ENCODE assay signal across 9 mouse cellular contexts in genomic region chr8:70504851-70505250, GRCm38 (mm10). TPM values are rescaled to one million over a fixed set of nuclear protein-coding genes. Genes with fewer than 3 reads are reported as not detected.
A peak's percentile ranks its signal among the peaks of the same experiment; 100 is the strongest.
DNase-seq lines count a peak whose midpoint lies in the region; ATAC-seq lines count a peak whose summit lies in the region.
"Had no signal": no experiment of that assay in that cellular context is flagged by ENCODE, and none has a peak within 500 bp of the region (broad histone marks: within the 10 kb centered on the region; RNA-seq: fewer than 3 reads in every experiment).

No protein-coding gene starts in this region.

- H3K27ac ChIP-seq in forebrain, embryonic 10.5 days, result no peak overlapping the region
- no peak overlapping the region for H3K27ac ChIP-seq in forebrain, embryonic 16.5 days (ENCODE audit: low read length)
- peak overlapping the region; percentile 37; the same call in 1 of the 2 replicates for H3K27ac ChIP-seq in limb, embryonic 11.5 days (replicated peaks; ENCODE audit: low read depth, low read length)
- no peak overlapping the region for H3K27ac ChIP-seq in midbrain, embryonic 16.5 days (ENCODE audit: low read length)

- H3K4me2 ChIP-seq in forebrain, embryonic 16.5 days (ENCODE audit: low read length), result no peak overlapping the region
- H3K4me2 ChIP-seq in limb, embryonic 11.5 days (ENCODE audit: low read depth, severe bottlenecking), result peak overlapping the region; percentile 16; the same call in 1 of the 2 replicates
- peak overlapping the region; percentile 15; the same call in 1 of the 2 replicates for H3K4me2 ChIP-seq in midbrain, embryonic 16.5 days (ENCODE audit: low read length)

- peaks cover 38% of the 10 kb centered on the region for H3K36me3 ChIP-seq in forebrain, embryonic 10.5 days (replicated peaks)
- peaks cover 9% of the 10 kb centered on the region for H3K36me3 ChIP-seq in forebrain, embryonic 16.5 days (ENCODE audit: control insufficient read depth, insufficient read depth)
- peaks cover 12% of the 10 kb centered on the region; the same call in 1 of the 2 replicates for H3K36me3 ChIP-seq in limb, embryonic 11.5 days (ENCODE audit: control insufficient read depth, insufficient read depth, low read length)
- peaks cover 15% of the 10 kb centered on the region for H3K36me3 ChIP-seq in midbrain, embryonic 16.5 days (ENCODE audit: control insufficient read depth, insufficient read depth, low read length)

- H3K4me1 ChIP-seq in forebrain, embryonic 10.5 days, result peaks cover 91% of the 10 kb centered on the region
- H3K4me1 ChIP-seq in forebrain, embryonic 16.5 days (replicated peaks; ENCODE audit: control insufficient read depth, insufficient read depth, low read length), result peaks cover 46% of the 10 kb centered on the region
- H3K4me1 ChIP-seq in limb, embryonic 11.5 days (ENCODE audit: control insufficient read depth, insufficient read depth, low read length), result peaks cover 53% of the 10 kb centered on the region
- peaks cover 36% of the 10 kb centered on the region for H3K4me1 ChIP-seq in midbrain, embryonic 16.5 days (ENCODE audit: control insufficient read depth, insufficient read depth, low read length)

- 70% methylated on average over 3 of the region's 3 CpGs for WGBS in forebrain, embryonic 10.5 days
- 81% methylated on average over 3 of the region's 3 CpGs for WGBS in forebrain, embryonic 16.5 days
- WGBS in limb, embryonic 11.5 days, result 60% methylated on average over 3 of the region's 3 CpGs
- 76% methylated on average over 3 of the region's 3 CpGs for WGBS in midbrain, embryonic 16.5 days

- H3K27me3 ChIP-seq in forebrain, embryonic 10.5 days (ENCODE audit: poor library complexity, severe bottlenecking), result peaks cover 51% of the 10 kb centered on the region
- H3K27me3 ChIP-seq in forebrain, embryonic 16.5 days (replicated peaks; ENCODE audit: control insufficient read depth, insufficient read depth, low read length), result peaks cover 37% of the 10 kb centered on the region
- H3K27me3 ChIP-seq in limb, embryonic 11.5 days (ENCODE audit: control insufficient read depth, insufficient read depth, low read length), result 0 out of 2 replicates have a peak, but pooled peaks cover 2% of the 10 kb centered on the region
- peaks cover 42% of the 10 kb centered on the region for H3K27me3 ChIP-seq in midbrain, embryonic 16.5 days (ENCODE audit: control insufficient read depth, insufficient read depth, low read depth, low read length)
- H3K27me3 ChIP-seq: Patski had no signal

- H3K4me3 ChIP-seq in forebrain, embryonic 10.5 days, result peak overlapping the region; percentile 61; the same call in 1 of the 2 replicates
- no peak overlapping the region for H3K4me3 ChIP-seq in forebrain, embryonic 16.5 days (replicated peaks; ENCODE audit: low read length)
- H3K4me3 ChIP-seq in limb, embryonic 11.5 days (ENCODE audit: low read depth, low read length), result no peak overlapping the region
- H3K4me3 ChIP-seq in midbrain, embryonic 16.5 days (ENCODE audit: low read depth, low read length), result no peak overlapping the region

- peak; percentile 84 for DNase-seq in forebrain, embryonic 10.5 days (ENCODE audit: extremely low spot score, low spot score)
- peak; percentile 91 for DNase-seq in cerebellum, adult 9-10 months
- DNase-seq in induced T-regulatory cell, adult 2 months (ENCODE audit: low read depth), result peak; percentile 92
- peak; percentile 92 for DNase-seq in limb, embryonic 11.5 days (ENCODE audit: low spot score)
- peak; percentile 86 to 91 for DNase-seq in spleen, postnatal 10 days (ENCODE audit: low spot score in 2 of 2)

- ATAC-seq in forebrain, embryonic 16.5 days, result no peak
- ATAC-seq in frontal cortex, adult (ENCODE audit: low TSS enrichment), result peak; percentile 10; the same call in 1 of the 2 replicates
- 0 out of 2 replicates have a peak, but pooled peaks have one; percentile 1 for ATAC-seq in limb, embryonic 11.5 days (ENCODE audit: insufficient number of reproducible peaks, low FRiP score, low TSS enrichment, low read depth)
- no peak for ATAC-seq in midbrain, embryonic 16.5 days
- ATAC-seq: Patski had no signal

- no peak overlapping the region; the same call in 1 of the 2 replicates for H3K9ac ChIP-seq in forebrain, embryonic 16.5 days (replicated peaks; ENCODE audit: low read depth, low read length)
- no peak overlapping the region for H3K9ac ChIP-seq in limb, embryonic 11.5 days (ENCODE audit: low read length)
- no peak overlapping the region for H3K9ac ChIP-seq in midbrain, embryonic 16.5 days (ENCODE audit: low read depth, low read length)

- no peaks in the 10 kb centered on the region for H3K9me3 ChIP-seq in forebrain, embryonic 10.5 days
- peaks cover 2% of the 10 kb centered on the region; the same call in 1 of the 2 replicates for H3K9me3 ChIP-seq in forebrain, embryonic 16.5 days (ENCODE audit: control insufficient read depth, low read length)
- H3K9me3 ChIP-seq in limb, embryonic 11.5 days (ENCODE audit: control insufficient read depth, low read length), result no peaks in the 10 kb centered on the region
- H3K9me3 ChIP-seq in midbrain, embryonic 16.5 days (replicated peaks; ENCODE audit: control insufficient read depth, low read length, poor library complexity, severe bottlenecking), result no peaks in the 10 kb centered on the region

RNA-seq across cellular contexts. Expression of gene Rex1bd, which starts 1.7 kb away (rescaled TPM):
- polyA plus RNA-seq in forebrain, embryonic 10.5 days (2016; fragmentation: Nextera tagmentation; extraction: Ambion mirVana), result 126 and 136 TPM in 2 replicates
- polyA plus RNA-seq in forebrain, embryonic 16.5 days (2015; fragmentation: Nextera tagmentation; extraction: Ambion mirVana), result 149 and 157 TPM in 2 replicates
- 126 and 138 TPM in 2 replicates for polyA plus RNA-seq in limb, embryonic 11.5 days (2014; fragmentation: Nextera tagmentation; extraction: Ambion mirVana)
- polyA plus RNA-seq in midbrain, embryonic 16.5 days (2015; fragmentation: Nextera tagmentation; extraction: Ambion mirVana), result 163 and 185 TPM in 2 replicates

RNA-seq across cellular contexts. Expression of gene Uba52, which starts 5.8 kb away (rescaled TPM):
- polyA plus RNA-seq in forebrain, embryonic 10.5 days (2016; fragmentation: Nextera tagmentation; extraction: Ambion mirVana), result 879 and 899 TPM in 2 replicates
- polyA plus RNA-seq in forebrain, embryonic 16.5 days (2015; fragmentation: Nextera tagmentation; extraction: Ambion mirVana), result 660 and 697 TPM in 2 replicates
- 926 and 927 TPM in 2 replicates for polyA plus RNA-seq in limb, embryonic 11.5 days (2014; fragmentation: Nextera tagmentation; extraction: Ambion mirVana)
- polyA plus RNA-seq in midbrain, embryonic 16.5 days (2015; fragmentation: Nextera tagmentation; extraction: Ambion mirVana), result 584 and 621 TPM in 2 replicates

RNA-seq across cellular contexts. Expression of gene Crlf1, which starts 11.9 kb away (rescaled TPM):
- 34.1 and 48.4 TPM in 2 replicates for polyA plus RNA-seq in forebrain, embryonic 10.5 days (2016; fragmentation: Nextera tagmentation; extraction: Ambion mirVana)
- 6.1 and 8.2 TPM in 2 replicates for polyA plus RNA-seq in forebrain, embryonic 16.5 days (2015; fragmentation: Nextera tagmentation; extraction: Ambion mirVana)
- 85.8 and 102 TPM in 2 replicates for polyA plus RNA-seq in limb, embryonic 11.5 days (2014; fragmentation: Nextera tagmentation; extraction: Ambion mirVana)
- 3.6 and 6.3 TPM in 2 replicates for polyA plus RNA-seq in midbrain, embryonic 16.5 days (2015; fragmentation: Nextera tagmentation; extraction: Ambion mirVana)

RNA-seq across cellular contexts. Expression of gene Tmem59l, which starts 17.7 kb away (rescaled TPM):
- polyA plus RNA-seq in forebrain, embryonic 10.5 days (2016; fragmentation: Nextera tagmentation; extraction: Ambion mirVana), result 16.7 and 19.5 TPM in 2 replicates
- polyA plus RNA-seq in forebrain, embryonic 16.5 days (2015; fragmentation: Nextera tagmentation; extraction: Ambion mirVana), result 74.9 and 90.8 TPM in 2 replicates
- polyA plus RNA-seq in limb, embryonic 11.5 days (2014; fragmentation: Nextera tagmentation; extraction: Ambion mirVana), result 20.0 and 20.8 TPM in 2 replicates
- polyA plus RNA-seq in midbrain, embryonic 16.5 days (2015; fragmentation: Nextera tagmentation; extraction: Ambion mirVana), result 121 and 151 TPM in 2 replicates

RNA-seq across cellular contexts. Expression of gene Fkbp8, which starts 22.7 kb away (rescaled TPM):
- polyA plus RNA-seq in forebrain, embryonic 10.5 days (2016; fragmentation: Nextera tagmentation; extraction: Ambion mirVana), result 295 and 303 TPM in 2 replicates
- polyA plus RNA-seq in forebrain, embryonic 16.5 days (2015; fragmentation: Nextera tagmentation; extraction: Ambion mirVana), result 402 and 462 TPM in 2 replicates
- polyA plus RNA-seq in limb, embryonic 11.5 days (2014; fragmentation: Nextera tagmentation; extraction: Ambion mirVana), result 221 and 233 TPM in 2 replicates
- 406 and 425 TPM in 2 replicates for polyA plus RNA-seq in midbrain, embryonic 16.5 days (2015; fragmentation: Nextera tagmentation; extraction: Ambion mirVana)

Comparison
In these comparisons a context has a peak if more than half of its experiments do, and no peak if none do; other contexts are left out.
1. ATAC-seq: peak in frontal cortex, adult (single experiment) and limb, embryonic 11.5 days (single experiment); none in forebrain, embryonic 16.5 days (single experiment) and midbrain, embryonic 16.5 days (single experiment).
2. Peak in every context shown above with its lines, with median percentiles within 50 percentile points of each other: DNase-seq.